Mouse (Mus musculus) spleen, adult 2 months (tissue): ENCODE data around the gene Krt87. TPM values are rescaled to one million over a fixed set of nuclear protein-coding genes. Genes with fewer than 3 reads are reported as not detected.

ENCODE experiments used
- DNase-seq, 2 experiments: peaks; one replicate each; pipeline versions ENCODE4 v3.0.0 to v3.0.0-alpha.2; 2012 to 2021; ENCODE audit warnings: low spot score in 2 of 2, low read depth in 1 of 2
- H3K27ac ChIP-seq: fragments of 200-500 bp; 2 replicates; pipeline ENCODE4 v1.5.1; 2012; ENCODE audit warnings: low read length, inconsistent platforms; ENCODE audit not compliant: insufficient read depth
- H3K27me3 ChIP-seq: fragments of 200-500 bp; 2 replicates; pipeline ENCODE4 v1.6.1; 2012; ENCODE audit warnings: mild to moderate bottlenecking, moderate library complexity, low read length, inconsistent platforms; ENCODE audit not compliant: control insufficient read depth, insufficient read depth
- H3K36me3 ChIP-seq: fragments of 200-500 bp; 2 replicates; pipeline ENCODE4 v1.6.1; 2012; ENCODE audit warnings: mild to moderate bottlenecking, low read length, inconsistent platforms; ENCODE audit not compliant: control insufficient read depth, insufficient read depth
- H3K4me1 ChIP-seq: fragments of 200-500 bp; 2 replicates; pipeline ENCODE4 v1.6.1; 2011; ENCODE audit warnings: inconsistent platforms; ENCODE audit not compliant: control insufficient read depth, insufficient read depth, insufficient read length
- H3K4me3 ChIP-seq: fragments of 200-500 bp; 2 replicates; pipeline ENCODE4 v1.5.1; 2011; ENCODE audit warnings: mild to moderate bottlenecking, inconsistent platforms; ENCODE audit not compliant: insufficient read depth, insufficient read length; ENCODE audit errors: extremely low read depth
- CTCF ChIP-seq: fragments of 200-500 bp; IDR thresholded peaks from 2 replicates; pipeline ENCODE4 v1.5.1; 2011; ENCODE audit warnings: mild to moderate bottlenecking, inconsistent platforms; ENCODE audit not compliant: insufficient read depth, insufficient read length, insufficient replicate concordance; ENCODE audit errors: extremely low read depth
- POLR2A ChIP-seq: fragments of 200-500 bp; IDR thresholded peaks from 2 replicates; pipeline ENCODE4 v1.6.1; 2011; ENCODE audit warnings: low read depth, low read length, inconsistent platforms
- WGBS: fragments of 180-500 bp; shearing (Covaris S2); methylation state at CpG from one replicate; pipeline ENCODE4 v1.1.7; 2018; 5-methylcytosine and 5-hydroxymethylcytosine counted together
- polyA plus RNA-seq: library from polyadenylated mRNA; depleted of rRNA; stranded (reverse); fragments of >200 nt; gene quantifications from 2 replicates; pipeline ENCODE4 v1.2.3, GENCODE M21; 2012; rRNA removed

The Krt87 gene
- polyA plus RNA-seq = not detected in 2 replicates

GRCm38 (mm10) chr15:101438555-101438954 is at the start of gene Krt87:
Krt87 (minus strand) TSS chr15:101438804.
- DNase-seq = no peak
- H3K4me3 ChIP-seq = no peak within 1 kb of the TSS
- no peaks in the 10 kb centered on the region for H3K4me1 ChIP-seq
- H3K27ac ChIP-seq = no peak within 1 kb of the TSS
- no peaks in the 10 kb centered on the region; the same call in 1 of the 2 replicates for H3K27me3 ChIP-seq
- 8% methylated on average over 34 of the region's 34 CpGs for WGBS
- H3K36me3 ChIP-seq = no peaks in the 10 kb centered on the region
- no peak for TF ChIP-seq POLR2A

GRCm38 (mm10) chr15:101485911-101486635 is 47.5 kb upstream of the Krt87 start:
- TF ChIP-seq POLR2A (no peak), CTCF (no peak)

GRCm38 (mm10) chr15:101484939-101485338 is 46.3 kb upstream of the Krt87 start:
- no peak overlapping the region for H3K27ac ChIP-seq
- no peak for DNase-seq
- no peaks in the 10 kb centered on the region for H3K36me3 ChIP-seq
- WGBS = 76% methylated on average over 1 of the region's 1 CpGs
- peaks cover 2% of the 10 kb centered on the region; the same call in 1 of the 2 replicates for H3K4me1 ChIP-seq
- no peak overlapping the region for H3K4me3 ChIP-seq
- no peak for TF ChIP-seq CTCF
- no peak for TF ChIP-seq POLR2A
- H3K27me3 ChIP-seq = no peaks in the 10 kb centered on the region

More at GRCm38 (mm10) chr15:101485911-101486635, 47.5 kb upstream of the Krt87 start:
- no peak for DNase-seq
- WGBS = 28% methylated on average over 11 of the region's 11 CpGs
- H3K4me3 ChIP-seq = no peak overlapping the region
- H3K4me1 ChIP-seq = peaks cover 2% of the 10 kb centered on the region; the same call in 1 of the 2 replicates
- no peaks in the 10 kb centered on the region for H3K36me3 ChIP-seq
- no peaks in the 10 kb centered on the region for H3K27me3 ChIP-seq
- H3K27ac ChIP-seq = no peak overlapping the region

- Histone ChIP-seq H3K27me3 (no peaks in the 10 kb centered on the region), H3K4me3 (no peak overlapping the region), H3K27ac (no peak overlapping the region), H3K36me3 (no peaks in the 10 kb centered on the region), H3K4me1 (peaks cover 2% of the 10 kb centered on the region; the same call in 1 of the 2 replicates)
- TF ChIP-seq CTCF (no peak), POLR2A (no peak)
- 93% methylated on average over 1 of the region's 1 CpGs for WGBS
- DNase-seq = no peak
These were observed 45.0 kb upstream of the Krt87 start for GRCm38 (mm10) chr15:101483646-101484045.

- no peaks in the 10 kb centered on the region for H3K27me3 ChIP-seq
- DNase-seq = no peak
- no peak overlapping the region for H3K27ac ChIP-seq
- no peaks in the 10 kb centered on the region for H3K36me3 ChIP-seq
- TF ChIP-seq POLR2A (no peak), CTCF (no peak)
- H3K4me1 ChIP-seq = peaks cover 2% of the 10 kb centered on the region; the same call in 1 of the 2 replicates
- H3K4me3 ChIP-seq = no peak overlapping the region
- WGBS = 26% methylated on average over 4 of the region's 4 CpGs
These were observed 43.5 kb upstream of the Krt87 start for GRCm38 (mm10) chr15:101482056-101482455.

- TF ChIP-seq CTCF (no peak), POLR2A (no peak)
- Histone ChIP-seq H3K27me3 (no peaks in the 10 kb centered on the region), H3K27ac (no peak overlapping the region), H3K36me3 (no peaks in the 10 kb centered on the region), H3K4me3 (no peak overlapping the region), H3K4me1 (no peaks in the 10 kb centered on the region)
- DNase-seq = no peak
- 42% methylated on average over 11 of the region's 11 CpGs for WGBS
These were observed 41.1 kb upstream of the Krt87 start for GRCm38 (mm10) chr15:101479666-101480060.

GRCm38 (mm10) chr15:101479007-101479665 is 40.5 kb upstream of the Krt87 start:
- WGBS = 9% methylated on average over 31 of the region's 31 CpGs
- no peak for TF ChIP-seq POLR2A
- no peak for TF ChIP-seq CTCF
- Histone ChIP-seq H3K36me3 (no peaks in the 10 kb centered on the region), H3K27ac (no peak overlapping the region), H3K27me3 (no peaks in the 10 kb centered on the region), H3K4me3 (no peak overlapping the region; the same call in 1 of the 2 replicates), H3K4me1 (no peaks in the 10 kb centered on the region)
- no peak for DNase-seq
